Mouse (Mus musculus) olfactory bulb, adult 2 months (tissue): Measurements from ENCODE around the gene Naa50. TPM values are rescaled to one million over a fixed set of nuclear protein-coding genes. Genes with fewer than 3 reads are reported as not detected.
A peak's percentile ranks its signal among the peaks of the same experiment; 100 is the strongest.

Source experiments
- H3K27ac ChIP-seq: fragments of 200-500 bp; 2 replicates; pipeline ENCODE4 v1.5.1; 2012; ENCODE audit warnings: low read depth, low read length; ENCODE audit not compliant: insufficient read depth
- H3K4me1 ChIP-seq: fragments of 200-500 bp; 2 replicates; pipeline ENCODE4 v1.6.1; 2012; ENCODE audit warnings: low read length; ENCODE audit not compliant: control insufficient read depth, insufficient read depth
- H3K4me3 ChIP-seq: fragments of 200-500 bp; 2 replicates; pipeline ENCODE4 v1.5.1; 2012; ENCODE audit warnings: mild to moderate bottlenecking, low read depth, low read length, moderate library complexity; ENCODE audit not compliant: insufficient read depth
- CTCF ChIP-seq: fragments of 200-500 bp; IDR thresholded peaks from 2 replicates; pipeline ENCODE4 v1.5.1; 2012; ENCODE audit warnings: low read depth, mild to moderate bottlenecking, low read length, moderate library complexity; ENCODE audit not compliant: insufficient read depth
- POLR2A ChIP-seq: fragments of 200-500 bp; IDR thresholded peaks from 2 replicates; pipeline ENCODE4 v1.6.1; 2012; ENCODE audit warnings: mild to moderate bottlenecking, low read depth, low read length, moderate library complexity; ENCODE audit not compliant: insufficient read depth
- WGBS: fragments of 180-500 bp; shearing (Covaris S2); methylation state at CpG from one replicate; pipeline ENCODE4 v1.1.7; 2018; 5-methylcytosine and 5-hydroxymethylcytosine counted together
- polyA plus RNA-seq: library from polyadenylated mRNA; stranded (reverse); fragments of >200 nt; gene quantifications from 2 replicates; pipeline ENCODE4 v1.2.4, GENCODE M21; 2012; ENCODE audit warnings: low replicate concordance; ENCODE audit not compliant: missing spikeins, insufficient read depth, insufficient read length

The Naa50 gene
- polyA plus RNA-seq, 1 experiment, result not detected

DNA sequence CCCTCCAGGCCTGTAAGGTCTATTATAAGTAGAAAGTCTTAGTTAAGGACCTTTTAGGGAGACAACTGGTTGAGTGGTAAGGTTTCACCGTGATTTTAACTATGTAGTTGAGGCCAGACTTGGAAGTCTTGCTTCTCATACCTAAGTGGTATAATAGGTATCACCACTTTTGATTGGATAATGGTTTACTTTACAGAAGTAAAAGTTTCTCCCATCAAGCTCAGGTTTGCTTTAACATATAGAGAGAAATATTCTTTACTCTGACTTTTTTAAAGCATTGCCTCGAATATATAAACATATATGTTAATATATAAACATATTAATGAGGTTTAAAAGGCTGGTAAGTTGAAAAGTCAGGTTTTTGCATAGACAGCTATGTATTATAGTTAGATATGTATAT lies 24.2 kb downstream of the Naa50 start:
- WGBS, result 94% methylated on average over 2 of the region's 2 CpGs

DNA sequence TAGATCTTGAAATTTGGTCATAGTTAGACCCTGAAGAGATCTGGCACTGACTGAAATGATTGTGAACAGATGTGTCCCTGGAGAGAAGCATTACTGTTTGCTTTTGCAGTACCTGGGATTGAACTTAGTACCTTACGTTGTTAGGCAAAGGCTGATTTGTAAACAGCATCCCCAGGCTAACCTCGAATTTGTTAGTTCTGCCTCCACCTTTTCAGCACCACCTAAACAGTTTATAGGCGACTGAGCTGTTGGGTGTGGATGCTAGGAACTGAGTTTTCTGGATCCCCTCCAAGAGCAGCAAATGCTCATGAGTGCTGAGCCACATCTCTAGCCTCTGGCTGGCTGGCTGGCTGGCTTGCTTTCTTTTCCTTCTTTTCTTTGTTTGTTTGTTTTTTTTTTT lies 25.6 kb downstream of the Naa50 start:
- Histone ChIP-seq H3K4me3 (no peak overlapping the region), H3K4me1 (no peaks in the 10 kb centered on the region), H3K27ac (no peak overlapping the region)
- 49% methylated on average over 3 of the region's 3 CpGs for WGBS
- TF ChIP-seq POLR2A (no peak), CTCF (no peak)

More for the DNA sequence above, 24.2 kb downstream of the Naa50 start:
- no peak for TF ChIP-seq POLR2A
- no peak for TF ChIP-seq CTCF
- Histone ChIP-seq H3K4me1 (no peaks in the 10 kb centered on the region), H3K4me3 (no peak overlapping the region), H3K27ac (no peak overlapping the region)

DNA sequence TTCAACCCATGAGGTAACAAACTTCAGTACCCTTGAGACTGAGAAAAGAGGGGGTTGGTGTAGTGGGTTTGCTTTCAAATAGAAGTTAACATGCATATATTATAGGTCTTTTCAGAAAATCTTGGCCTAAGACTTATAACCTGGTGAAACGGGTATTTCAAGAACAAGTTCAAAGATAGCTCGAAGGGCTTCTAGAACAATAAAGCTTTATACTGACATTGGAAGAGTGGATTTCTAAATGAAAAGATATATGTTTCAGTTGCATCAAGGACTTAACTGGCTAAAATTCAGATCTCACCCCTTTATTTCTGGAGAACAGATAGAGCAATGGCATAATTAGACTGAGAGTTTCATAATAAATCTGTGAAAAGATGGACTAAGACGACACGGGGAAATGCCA lies 29.4 kb downstream of the Naa50 start:
- Histone ChIP-seq H3K4me1 (no peaks in the 10 kb centered on the region), H3K27ac (no peak overlapping the region), H3K4me3 (no peak overlapping the region)
- TF ChIP-seq POLR2A (no peak), CTCF (no peak)
- 80% methylated on average over 4 of the region's 4 CpGs for WGBS

DNA sequence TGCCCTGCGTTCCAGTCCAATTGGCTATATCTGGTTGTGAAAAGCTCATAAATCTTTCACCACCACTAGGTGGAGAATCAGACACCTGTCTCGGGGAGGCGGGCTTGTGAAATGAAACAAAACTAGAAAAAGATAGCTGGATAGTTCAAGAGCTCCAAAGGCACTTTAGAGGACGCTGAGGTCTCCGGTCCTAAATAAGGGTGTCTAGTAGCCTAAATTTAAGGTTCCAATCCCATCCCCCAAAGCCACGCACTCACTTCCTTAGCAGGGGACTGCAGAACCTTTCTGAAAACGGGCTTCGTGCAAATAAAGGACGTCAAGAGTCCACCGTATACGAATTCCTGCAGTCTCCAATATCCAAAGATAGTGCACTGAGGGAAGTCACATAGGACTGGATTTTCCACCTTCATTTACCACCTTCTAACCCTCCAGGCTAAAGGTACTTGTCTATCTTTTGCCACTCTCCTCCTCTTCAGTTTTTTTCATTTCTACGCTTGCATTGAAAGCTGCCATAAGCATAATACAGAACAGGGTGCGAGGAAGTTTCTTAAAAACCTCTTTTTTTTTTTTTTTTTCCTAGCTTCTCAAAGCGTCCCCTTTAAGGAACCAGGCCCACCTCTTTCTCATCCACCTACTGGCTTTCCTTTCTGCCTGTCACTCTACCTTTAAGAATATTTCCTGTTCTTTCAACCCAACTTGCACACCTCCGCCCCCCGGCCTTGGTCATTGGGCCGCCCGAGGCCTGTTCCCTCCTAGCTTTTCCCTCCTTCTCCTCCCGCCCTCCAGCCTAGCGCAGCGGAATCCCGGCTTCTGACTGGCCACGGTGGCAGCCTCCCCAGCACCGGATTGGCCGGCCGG lies 32.9 kb downstream of the Naa50 start:
- TF ChIP-seq POLR2A, result no peak
- TF ChIP-seq CTCF, result no peak
- under 1% methylated on average over 26 of the region's 26 CpGs for WGBS
- Histone ChIP-seq H3K27ac (peak overlapping the region; percentile 10), H3K4me1 (no peaks in the 10 kb centered on the region), H3K4me3 (peak overlapping the region; percentile 41)

DNA sequence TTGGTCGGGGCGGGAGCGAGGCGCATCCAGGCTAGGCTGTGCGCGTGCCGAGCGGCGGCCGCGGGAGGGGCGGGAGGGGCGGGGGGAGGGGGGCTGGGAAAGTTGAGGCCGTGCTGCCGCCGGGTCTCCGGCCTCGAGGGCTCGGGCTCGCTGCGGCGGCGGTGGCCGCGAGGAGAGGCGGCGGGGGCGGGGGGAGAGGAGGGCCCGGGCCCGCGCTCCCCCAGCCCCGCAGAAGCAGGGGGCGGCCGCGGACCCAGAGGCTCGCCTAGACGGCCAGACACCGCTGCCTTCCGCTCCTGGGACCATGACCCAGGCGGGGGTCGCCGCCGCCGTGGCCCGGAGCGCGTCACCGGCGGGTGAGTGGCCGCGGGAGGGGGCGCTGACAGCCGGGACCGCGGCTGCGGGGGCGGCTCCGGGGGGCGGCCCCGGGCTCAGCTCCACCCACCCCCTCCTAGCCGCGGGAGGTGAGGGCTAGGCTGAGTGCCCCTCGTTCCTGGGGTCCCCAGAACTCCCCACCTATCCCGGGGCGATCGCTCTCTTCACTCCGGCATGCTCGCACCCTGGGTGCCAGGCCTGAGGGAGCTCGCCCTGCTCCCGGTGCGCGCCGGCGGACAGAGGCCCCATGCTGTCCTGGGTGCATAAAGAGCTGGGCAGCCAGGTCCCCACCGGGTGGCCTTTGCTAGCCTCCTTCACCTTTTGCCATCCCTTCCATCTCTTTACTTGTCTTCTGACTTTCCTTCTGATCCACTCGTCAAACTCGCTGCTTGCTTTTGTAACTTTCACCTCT lies 33.7 kb downstream of the Naa50 start, which contains the start of gene Usf3:
Gene Usf3, plus strand, starts transcription at position 92 of the 787 bp plus-strand sequence.
- Histone ChIP-seq H3K27ac (peak within 1 kb of the TSS; percentile 10), H3K4me3 (peak within 1 kb of the TSS; percentile 79), H3K4me1 (no peaks in the 10 kb centered on the region)
- TF ChIP-seq POLR2A, result no peak; the same call in 1 of the 2 replicates
- no peak for TF ChIP-seq CTCF
- under 1% methylated on average over 68 of the region's 77 CpGs for WGBS

DNA sequence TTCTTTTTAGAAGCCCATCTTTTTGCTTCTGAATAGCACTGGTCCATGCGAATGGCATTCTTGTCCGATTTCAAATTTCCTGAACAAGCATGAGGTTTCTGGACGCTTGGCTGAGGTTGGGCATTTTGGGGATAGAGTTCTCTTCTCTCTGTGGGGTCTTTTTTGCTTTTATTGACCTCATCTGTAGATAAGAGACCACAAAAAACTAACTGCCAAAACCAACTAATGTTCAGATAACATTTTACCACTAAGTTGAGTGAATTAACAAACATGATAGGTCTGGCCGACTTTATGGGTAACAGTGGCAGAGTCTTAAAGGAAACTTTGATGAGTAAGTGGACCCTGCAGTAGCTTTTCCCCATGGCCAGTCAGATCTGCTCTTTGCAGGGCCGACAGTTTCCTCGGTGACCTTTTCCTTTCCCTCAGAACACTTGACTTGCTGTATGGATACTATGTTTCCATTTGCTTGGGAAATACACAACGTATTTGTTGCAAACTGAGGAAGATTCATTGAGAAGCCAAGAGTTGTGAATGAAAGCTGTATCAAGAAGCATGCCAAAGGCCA lies 34.4 kb downstream of the Naa50 start:
- Histone ChIP-seq H3K27ac (no peak overlapping the region), H3K4me3 (peak overlapping the region; percentile 79)
- WGBS, result 10% methylated on average over 7 of the region's 7 CpGs

DNA sequence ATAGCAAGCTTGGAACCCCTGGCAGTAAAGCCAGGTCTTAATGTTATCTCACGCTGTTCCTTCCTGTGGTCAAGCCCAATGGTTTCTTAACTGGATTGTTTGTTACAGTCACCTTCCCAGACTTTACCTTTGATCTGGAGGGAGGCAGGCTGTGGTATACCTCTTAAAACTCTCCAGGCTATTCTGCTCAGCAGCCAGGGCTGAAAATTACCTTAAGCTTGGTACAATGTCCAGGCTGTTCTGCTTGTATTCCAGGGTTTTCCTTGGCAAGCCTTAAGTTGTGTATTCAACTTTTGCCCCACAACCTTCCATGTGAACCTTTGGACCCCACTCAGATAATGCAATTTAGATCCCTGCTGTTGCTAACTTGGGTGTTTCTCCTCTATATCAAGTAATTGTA lies 35.4 kb downstream of the Naa50 start:
- WGBS, result 79% methylated on average over 1 of the region's 1 CpGs
- Histone ChIP-seq H3K27ac (no peak overlapping the region), H3K4me1 (no peaks in the 10 kb centered on the region), H3K4me3 (no peak overlapping the region)
- TF ChIP-seq POLR2A (no peak), CTCF (no peak)

More for the DNA sequence above, 34.4 kb downstream of the Naa50 start:
- TF ChIP-seq POLR2A, result no peak
- no peak for TF ChIP-seq CTCF
- no peaks in the 10 kb centered on the region for H3K4me1 ChIP-seq

DNA sequence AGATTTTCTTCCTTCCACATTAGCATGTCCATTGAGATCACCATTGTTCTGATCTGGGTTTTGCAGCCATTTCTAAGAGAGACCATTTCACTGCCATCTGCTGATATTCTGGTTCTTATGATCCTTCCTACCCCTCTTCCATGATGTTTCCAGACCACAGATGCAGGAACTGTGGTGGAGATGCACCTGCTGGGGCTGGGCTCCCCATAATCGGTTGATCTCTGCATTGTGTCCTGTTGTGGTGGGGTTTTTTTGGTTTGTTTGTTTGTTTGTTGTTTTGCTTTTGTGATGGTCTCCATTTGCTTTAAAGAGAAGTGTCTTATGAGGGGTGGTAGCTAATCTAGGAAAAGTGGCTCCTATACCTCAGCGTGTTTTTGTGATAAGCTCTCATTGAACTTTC lies 36.9 kb downstream of the Naa50 start:
- Histone ChIP-seq H3K4me1 (no peaks in the 10 kb centered on the region), H3K4me3 (no peak overlapping the region), H3K27ac (no peak overlapping the region)
- 99% methylated on average over 2 of the region's 2 CpGs for WGBS
- TF ChIP-seq POLR2A (no peak), CTCF (no peak)

DNA sequence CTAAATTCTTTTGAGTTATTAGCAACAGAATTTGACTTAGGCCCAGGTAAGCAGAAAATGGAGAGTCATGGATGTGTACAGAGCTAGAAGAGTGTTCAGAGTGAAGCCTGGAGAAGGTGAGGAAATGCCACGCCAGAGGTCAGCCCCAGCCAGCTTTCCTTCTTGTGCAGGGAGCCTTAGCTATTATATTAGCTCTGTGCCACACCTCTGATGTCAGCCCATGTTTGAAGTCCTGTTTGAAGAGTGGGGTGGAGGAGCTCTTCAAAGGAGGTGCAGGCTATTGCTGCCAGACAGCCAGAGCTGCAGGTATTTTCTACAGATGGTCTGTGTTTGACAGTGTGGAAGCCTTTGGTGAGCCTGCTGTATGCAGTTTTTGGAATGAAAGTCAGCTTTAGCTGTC lies 38.9 kb downstream of the Naa50 start:
- no peaks in the 10 kb centered on the region for H3K4me1 ChIP-seq
- H3K27ac ChIP-seq, result no peak overlapping the region
- 78% methylated on average over 1 of the region's 1 CpGs for WGBS
- TF ChIP-seq CTCF (no peak), POLR2A (no peak)
- H3K4me3 ChIP-seq, result no peak overlapping the region
